Mouse (Mus musculus): Measurements from ENCODE around the gene Map3k20. TPM values are rescaled to one million over a fixed set of nuclear protein-coding genes. Genes with fewer than 3 reads are reported as not detected.
A peak's percentile ranks its signal among the peaks of the same experiment; 100 is the strongest.

The Map3k20 gene
- polyA plus RNA-seq, 1 experiment from 2014 or later: 14.0 TPM

- ATAC-seq (ENCODE audit: low FRiP score, low TSS enrichment): no peak
These were observed 9.6 kb downstream of the Map3k20 start for GRCm38 (mm10) chr2:72294994-72295393.

DNA sequence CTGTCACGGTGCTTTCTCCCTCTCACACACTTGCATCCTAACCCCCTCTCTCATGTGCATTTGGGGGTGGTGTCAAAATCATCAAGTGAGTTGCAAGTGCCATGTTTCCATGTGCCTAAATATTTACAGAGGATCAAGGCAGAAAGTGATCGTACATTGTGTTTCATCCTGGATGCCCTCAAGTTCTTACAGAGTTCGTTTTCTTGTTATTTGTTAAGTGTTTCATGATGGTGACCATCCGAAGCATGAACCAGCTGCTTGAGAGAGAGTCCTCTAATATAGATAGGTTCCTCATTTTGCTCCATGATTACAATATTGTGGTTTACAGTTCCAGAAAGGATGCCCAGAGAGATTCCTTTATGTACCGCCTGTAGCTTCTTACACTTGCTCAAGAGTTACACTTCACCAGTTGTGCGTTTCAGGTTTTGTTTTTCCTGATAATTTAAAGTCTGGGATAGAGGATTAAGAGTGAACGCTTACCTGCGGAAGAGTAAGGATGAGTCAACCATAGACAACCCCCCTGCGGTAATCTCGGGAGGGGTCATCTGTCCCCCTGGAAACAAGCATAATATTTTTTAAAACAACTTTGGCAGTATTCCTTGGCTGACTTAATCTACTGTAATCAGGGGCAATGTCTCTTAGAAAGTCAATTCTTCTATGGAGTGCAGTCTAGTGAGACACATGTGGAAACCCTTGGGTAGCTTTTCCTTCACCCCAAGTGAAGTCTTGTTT is 11.7 kb downstream of the Map3k20 start:
- peak overlapping the region; percentile 23; the same call in 1 of the 2 replicates for H3K4me2 ChIP-seq (replicated peaks; ENCODE audit: low read depth, low read length)
- H3K4me3 ChIP-seq (ENCODE audit: low read length): no peak overlapping the region
- no peaks in the 10 kb centered on the region for H3K36me3 ChIP-seq (ENCODE audit: insufficient read depth, low read length)
- no peaks in the 10 kb centered on the region for H3K27me3 ChIP-seq (ENCODE audit: insufficient read depth, low read length)
- peak overlapping the region; percentile 68 for H3K27ac ChIP-seq (ENCODE audit: low read length)
- H3K9ac ChIP-seq (replicated peaks; ENCODE audit: low read length): no peak overlapping the region
- H3K9me3 ChIP-seq (ENCODE audit: low read length): no peaks in the 10 kb centered on the region
- 72% methylated on average over 10 of the region's 10 CpGs for WGBS
- H3K4me1 ChIP-seq (ENCODE audit: insufficient read depth, low read length): peaks cover 13% of the 10 kb centered on the region
- no peak for ATAC-seq (ENCODE audit: low FRiP score, low TSS enrichment)

More at GRCm38 (mm10) chr2:72294994-72295393, 9.6 kb downstream of the Map3k20 start:
- H3K4me3 ChIP-seq (ENCODE audit: low read length): no peak overlapping the region
- H3K4me2 ChIP-seq (replicated peaks; ENCODE audit: low read depth, low read length): no peak overlapping the region
- H3K4me1 ChIP-seq (ENCODE audit: insufficient read depth, low read length): peaks cover 13% of the 10 kb centered on the region
- 87% methylated on average over 6 of the region's 6 CpGs for WGBS
- H3K9me3 ChIP-seq (ENCODE audit: low read length): no peaks in the 10 kb centered on the region
- no peak overlapping the region for H3K27ac ChIP-seq (ENCODE audit: low read length)
- no peak overlapping the region for H3K9ac ChIP-seq (replicated peaks; ENCODE audit: low read length)
- no peaks in the 10 kb centered on the region for H3K36me3 ChIP-seq (ENCODE audit: insufficient read depth, low read length)
- no peaks in the 10 kb centered on the region for H3K27me3 ChIP-seq (ENCODE audit: insufficient read depth, low read length)

GRCm38 (mm10) chr2:72297716-72298082 is 12.3 kb downstream of the Map3k20 start:
- Histone ChIP-seq H3K36me3 (ENCODE audit: insufficient read depth, low read length) (no peaks in the 10 kb centered on the region), H3K4me2 (replicated peaks; ENCODE audit: low read depth, low read length) (peak overlapping the region; percentile 23; the same call in 1 of the 2 replicates), H3K27ac (ENCODE audit: low read length) (peak overlapping the region; percentile 68), H3K9me3 (ENCODE audit: low read length) (no peaks in the 10 kb centered on the region), H3K9ac (replicated peaks; ENCODE audit: low read length) (no peak overlapping the region; the same call in 1 of the 2 replicates), H3K4me1 (ENCODE audit: insufficient read depth, low read length) (peaks cover 13% of the 10 kb centered on the region), H3K4me3 (ENCODE audit: low read length) (no peak overlapping the region), H3K27me3 (ENCODE audit: insufficient read depth, low read length) (no peaks in the 10 kb centered on the region)
- ATAC-seq (ENCODE audit: low FRiP score, low TSS enrichment): 0 out of 2 replicates have a peak, but pooled peaks have one; percentile 39
- 49% methylated on average over 10 of the region's 10 CpGs for WGBS

- H3K27me3 ChIP-seq (ENCODE audit: insufficient read depth, low read length): no peaks in the 10 kb centered on the region
- peaks cover 13% of the 10 kb centered on the region for H3K4me1 ChIP-seq (ENCODE audit: insufficient read depth, low read length)
- no peak for ATAC-seq (ENCODE audit: low FRiP score, low TSS enrichment)
- H3K27ac ChIP-seq (ENCODE audit: low read length): no peak overlapping the region
- no peak overlapping the region for H3K9ac ChIP-seq (replicated peaks; ENCODE audit: low read length)
- 52% methylated on average over 4 of the region's 4 CpGs for WGBS
- no peak overlapping the region for H3K4me2 ChIP-seq (replicated peaks; ENCODE audit: low read depth, low read length)
- no peak overlapping the region for H3K4me3 ChIP-seq (ENCODE audit: low read length)
- no peaks in the 10 kb centered on the region for H3K9me3 ChIP-seq (ENCODE audit: low read length)
- H3K36me3 ChIP-seq (ENCODE audit: insufficient read depth, low read length): no peaks in the 10 kb centered on the region
These were observed 13.0 kb downstream of the Map3k20 start for GRCm38 (mm10) chr2:72298406-72298805.

DNA sequence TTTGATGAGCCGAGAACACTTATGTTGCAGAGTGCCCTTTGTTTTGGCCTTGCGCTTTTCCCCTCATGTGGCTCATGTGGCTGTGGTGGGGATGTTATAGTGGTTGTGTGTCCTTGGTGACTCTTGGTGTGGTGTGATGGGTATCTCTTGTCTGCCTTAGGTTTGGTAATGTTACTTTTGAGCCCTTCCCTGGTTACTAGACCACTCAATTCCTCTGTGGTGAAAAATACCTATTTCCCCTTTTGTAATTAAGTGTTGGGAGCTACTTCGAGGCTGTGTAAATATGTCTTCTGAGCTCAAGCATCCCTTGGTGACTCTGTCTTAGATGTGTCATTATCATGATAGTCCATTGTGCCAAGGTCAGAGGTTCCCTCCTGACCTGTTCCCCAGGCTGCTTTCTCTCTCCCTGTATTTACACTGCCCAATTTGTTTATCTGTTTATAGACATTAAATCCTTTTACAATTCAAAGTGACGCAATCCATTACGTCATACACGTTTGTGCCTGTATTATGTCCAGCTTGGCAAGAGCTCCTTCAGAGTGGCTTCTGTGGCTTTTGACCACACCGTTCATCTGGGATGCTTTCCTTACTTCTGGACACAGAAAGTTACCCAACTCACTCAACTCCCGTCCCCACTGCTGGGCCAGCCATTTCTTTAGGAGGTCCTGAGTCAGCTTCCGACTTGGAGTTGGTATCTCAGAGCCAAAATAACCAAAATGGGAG is 15.9 kb downstream of the Map3k20 start:
- WGBS: 87% methylated on average over 9 of the region's 9 CpGs
- H3K9ac ChIP-seq (replicated peaks; ENCODE audit: low read length): no peak overlapping the region
- H3K4me3 ChIP-seq (ENCODE audit: low read length): no peak overlapping the region
- H3K27me3 ChIP-seq (ENCODE audit: insufficient read depth, low read length): no peaks in the 10 kb centered on the region
- H3K27ac ChIP-seq (ENCODE audit: low read length): no peak overlapping the region
- H3K4me2 ChIP-seq (replicated peaks; ENCODE audit: low read depth, low read length): no peak overlapping the region
- no peak for ATAC-seq (ENCODE audit: low FRiP score, low TSS enrichment)
- H3K36me3 ChIP-seq (ENCODE audit: insufficient read depth, low read length): peaks cover 9% of the 10 kb centered on the region
- H3K9me3 ChIP-seq (ENCODE audit: low read length): 0 out of 2 replicates have a peak, but pooled peaks cover 4% of the 10 kb centered on the region
- peaks cover 10% of the 10 kb centered on the region for H3K4me1 ChIP-seq (ENCODE audit: insufficient read depth, low read length)

DNA sequence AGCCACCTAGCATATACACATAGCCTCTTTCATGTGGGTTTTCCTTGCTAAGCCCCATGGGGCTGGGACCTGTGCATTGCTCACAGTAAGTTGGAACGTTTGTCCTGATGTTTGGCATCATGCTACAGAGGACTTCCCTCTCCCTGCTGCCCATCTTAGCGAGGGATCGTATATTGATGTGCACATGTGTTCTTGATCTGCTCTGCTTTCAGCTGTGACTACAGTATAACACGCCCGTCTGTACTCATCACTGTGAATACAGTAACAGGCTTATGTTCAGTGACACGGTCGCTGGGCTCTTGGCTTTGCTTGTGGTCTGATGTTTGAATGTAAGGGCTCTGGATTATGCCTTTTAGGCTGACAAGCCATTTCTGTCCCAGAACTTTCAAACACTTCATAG is 20.3 kb downstream of the Map3k20 start:
- Histone ChIP-seq H3K27me3 (ENCODE audit: insufficient read depth, low read length) (no peaks in the 10 kb centered on the region), H3K36me3 (ENCODE audit: insufficient read depth, low read length) (peaks cover 9% of the 10 kb centered on the region), H3K9me3 (ENCODE audit: low read length) (0 out of 2 replicates have a peak, but pooled peaks cover 4% of the 10 kb centered on the region), H3K4me1 (ENCODE audit: insufficient read depth, low read length) (no peaks in the 10 kb centered on the region), H3K9ac (replicated peaks; ENCODE audit: low read length) (no peak overlapping the region), H3K27ac (ENCODE audit: low read length) (no peak overlapping the region), H3K4me2 (replicated peaks; ENCODE audit: low read depth, low read length) (no peak overlapping the region), H3K4me3 (ENCODE audit: low read length) (no peak overlapping the region)
- WGBS: 90% methylated on average over 7 of the region's 7 CpGs
- no peak for ATAC-seq (ENCODE audit: low FRiP score, low TSS enrichment)

- no peak overlapping the region for H3K4me3 ChIP-seq (ENCODE audit: low read length)
- no peak for ATAC-seq (ENCODE audit: low FRiP score, low TSS enrichment)
- no peak overlapping the region for H3K4me2 ChIP-seq (replicated peaks; ENCODE audit: low read depth, low read length)
- H3K36me3 ChIP-seq (ENCODE audit: insufficient read depth, low read length): peaks cover 9% of the 10 kb centered on the region
- peaks cover 9% of the 10 kb centered on the region; the same call in 1 of the 2 replicates for H3K4me1 ChIP-seq (ENCODE audit: insufficient read depth, low read length)
- WGBS: 88% methylated on average over 5 of the region's 5 CpGs
- no peak overlapping the region for H3K27ac ChIP-seq (ENCODE audit: low read length)
- H3K27me3 ChIP-seq (ENCODE audit: insufficient read depth, low read length): no peaks in the 10 kb centered on the region
- 0 out of 2 replicates have a peak, but pooled peaks cover 4% of the 10 kb centered on the region for H3K9me3 ChIP-seq (ENCODE audit: low read length)
- H3K9ac ChIP-seq (replicated peaks; ENCODE audit: low read length): no peak overlapping the region
These were observed 22.9 kb downstream of the Map3k20 start for GRCm38 (mm10) chr2:72308351-72308750.

GRCm38 (mm10) chr2:72308981-72309380 is 23.5 kb downstream of the Map3k20 start:
- ATAC-seq (ENCODE audit: low FRiP score, low TSS enrichment): no peak

GRCm38 (mm10) chr2:72311486-72311885 is 26.0 kb downstream of the Map3k20 start:
- Histone ChIP-seq H3K9me3 (ENCODE audit: low read length) (no peaks in the 10 kb centered on the region), H3K9ac (replicated peaks; ENCODE audit: low read length) (0 out of 2 replicates have a peak overlapping the region, but pooled peaks have one; percentile 4), H3K27me3 (ENCODE audit: insufficient read depth, low read length) (no peaks in the 10 kb centered on the region), H3K4me3 (ENCODE audit: low read length) (no peak overlapping the region), H3K36me3 (ENCODE audit: insufficient read depth, low read length) (no peaks in the 10 kb centered on the region), H3K4me2 (replicated peaks; ENCODE audit: low read depth, low read length) (no peak overlapping the region), H3K4me1 (ENCODE audit: insufficient read depth, low read length) (peaks cover 11% of the 10 kb centered on the region; the same call in 1 of the 2 replicates), H3K27ac (ENCODE audit: low read length) (no peak overlapping the region)
- no peak for ATAC-seq (ENCODE audit: low FRiP score, low TSS enrichment)
- 56% methylated on average over 8 of the region's 8 CpGs for WGBS

More at GRCm38 (mm10) chr2:72308981-72309380, 23.5 kb downstream of the Map3k20 start:
- Histone ChIP-seq H3K36me3 (ENCODE audit: insufficient read depth, low read length) (peaks cover 9% of the 10 kb centered on the region), H3K4me3 (ENCODE audit: low read length) (no peak overlapping the region), H3K4me2 (replicated peaks; ENCODE audit: low read depth, low read length) (no peak overlapping the region), H3K4me1 (ENCODE audit: insufficient read depth, low read length) (peaks cover 11% of the 10 kb centered on the region; the same call in 1 of the 2 replicates), H3K27ac (ENCODE audit: low read length) (no peak overlapping the region), H3K9ac (replicated peaks; ENCODE audit: low read length) (no peak overlapping the region), H3K27me3 (ENCODE audit: insufficient read depth, low read length) (no peaks in the 10 kb centered on the region), H3K9me3 (ENCODE audit: low read length) (0 out of 2 replicates have a peak, but pooled peaks cover 4% of the 10 kb centered on the region)
- 65% methylated on average over 5 of the region's 5 CpGs for WGBS

Data from kidney, embryonic 16.5 days (tissue).